Mouse (Mus musculus) midbrain, embryonic 10.5 days (tissue): Measurements from ENCODE around the gene Zfp408. TPM values are rescaled to one million over a fixed set of nuclear protein-coding genes. Genes with fewer than 3 reads are reported as not detected.

Source experiments
- DNase-seq: peaks from one replicate; pipeline ENCODE4 v3.0.0-alpha.2; 2017; ENCODE audit warnings: low spot score
- H3K27ac ChIP-seq: fragments of 300-500 bp; sonication (generic); replicated peaks from 2 replicates; pipeline ENCODE4 v1.5.1; 2016; ENCODE audit warnings: mild to moderate bottlenecking
- H3K27me3 ChIP-seq: fragments of 300-500 bp; sonication (generic); 2 replicates; pipeline ENCODE4 v1.6.1; 2016; ENCODE audit warnings: low read depth, mild to moderate bottlenecking; ENCODE audit not compliant: poor library complexity, severe bottlenecking
- H3K36me3 ChIP-seq: fragments of 300-500 bp; sonication (generic); 2 replicates; pipeline ENCODE4 v1.6.1; 2016; ENCODE audit warnings: mild to moderate bottlenecking, moderate library complexity
- H3K4me1 ChIP-seq: fragments of 300-500 bp; sonication (generic); 2 replicates; pipeline ENCODE4 v1.6.1; 2016
- H3K4me3 ChIP-seq: fragments of 300-500 bp; sonication (generic); 2 replicates; pipeline ENCODE4 v1.5.1; 2016; ENCODE audit warnings: mild to moderate bottlenecking, moderate library complexity
- H3K9me3 ChIP-seq: fragments of 300-500 bp; sonication (generic); replicated peaks from 2 replicates; pipeline ENCODE4 v1.6.1; 2016; ENCODE audit warnings: mild to moderate bottlenecking
- WGBS: fragments of 180-500 bp; shearing (Covaris S2); methylation state at CpG from one replicate; pipeline ENCODE4 v1.1.7; 2016; 5-methylcytosine and 5-hydroxymethylcytosine counted together
- polyA plus RNA-seq: library from polyadenylated mRNA; unstranded; fragments of >200 nt; fragmentation: Nextera tagmentation; extraction: Ambion mirVana; gene quantifications from 2 replicates; pipeline ENCODE4 v1.2.1, GENCODE M21; 2016

Gene Zfp408
- polyA plus RNA-seq, 1 experiment from 2014 or later, result 9.6 TPM

DNA sequence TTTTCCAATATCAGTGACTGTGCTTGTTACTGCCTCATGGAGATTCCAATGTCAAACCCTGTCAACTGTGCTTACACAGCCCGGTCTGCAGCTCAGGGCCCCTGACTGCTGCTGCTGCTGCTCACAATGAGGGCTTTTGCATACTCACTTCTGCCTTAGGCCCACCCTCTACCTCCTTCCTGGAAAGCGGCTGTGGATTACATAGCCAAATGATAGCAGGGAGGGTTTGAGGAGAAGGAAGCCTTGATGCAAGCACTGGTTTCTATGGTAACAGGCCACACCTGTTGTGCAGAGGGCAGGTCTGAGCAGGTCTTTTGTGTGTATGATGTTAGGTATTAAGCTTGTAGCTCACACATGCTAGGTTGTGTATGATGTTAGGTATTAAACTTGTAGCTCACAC is 18.2 kb upstream of the Zfp408 start:
- Histone ChIP-seq H3K27ac (no peak overlapping the region), H3K9me3 (no peaks in the 10 kb centered on the region), H3K27me3 (no peaks in the 10 kb centered on the region), H3K4me1 (no peaks in the 10 kb centered on the region), H3K36me3 (peaks cover 94% of the 10 kb centered on the region), H3K4me3 (no peak overlapping the region)
- 84% methylated on average over 2 of the region's 2 CpGs for WGBS
- no peak for DNase-seq

DNA sequence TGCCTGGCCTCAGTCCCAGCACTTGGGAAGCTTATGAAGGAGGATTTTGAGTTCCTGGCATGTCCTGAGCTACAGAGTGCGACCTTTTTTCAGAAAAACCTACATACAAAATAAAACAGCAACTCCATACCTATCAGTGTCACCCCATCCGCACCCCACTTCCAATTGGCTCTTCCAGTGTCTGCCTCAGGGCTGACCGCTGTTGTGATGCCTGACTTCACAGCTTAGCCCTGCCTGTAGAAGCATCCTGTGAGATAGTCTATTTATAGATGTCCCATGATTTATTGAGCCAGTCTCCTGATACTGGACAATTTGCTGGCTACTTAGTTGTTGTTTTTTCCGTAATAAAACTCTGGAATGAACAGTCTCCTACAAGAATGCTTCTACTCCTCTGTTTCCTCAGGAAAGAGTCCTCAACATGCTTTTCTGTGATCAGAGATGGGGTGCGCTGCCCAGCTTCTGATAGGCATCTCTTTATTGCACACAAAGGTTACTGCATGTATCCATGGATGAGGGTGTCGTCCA is 16.9 kb upstream of the Zfp408 start:
- Histone ChIP-seq H3K36me3 (peaks cover 92% of the 10 kb centered on the region), H3K4me3 (no peak overlapping the region), H3K27ac (no peak overlapping the region), H3K27me3 (no peaks in the 10 kb centered on the region), H3K4me1 (no peaks in the 10 kb centered on the region), H3K9me3 (no peaks in the 10 kb centered on the region)
- no peak for DNase-seq
- 92% methylated on average over 6 of the region's 6 CpGs for WGBS

DNA sequence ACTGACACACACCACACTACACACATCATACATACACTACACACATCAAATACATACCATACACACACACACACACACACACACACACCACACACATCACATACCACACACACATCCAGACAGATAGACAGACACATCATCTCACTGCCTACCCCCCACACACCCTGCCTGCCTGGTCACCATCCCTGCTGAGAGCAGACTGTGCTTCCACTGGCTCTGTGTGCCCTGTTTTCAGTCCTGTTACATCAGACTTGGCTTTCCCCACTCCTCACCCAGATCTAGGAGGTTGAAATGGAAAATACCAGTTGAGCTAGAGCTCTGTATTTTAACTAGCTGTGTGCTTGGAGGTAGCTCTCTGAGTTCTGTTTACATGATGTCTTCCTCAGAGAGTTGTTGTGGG is 15.2 kb upstream of the Zfp408 start:
- Histone ChIP-seq H3K36me3 (peaks cover 88% of the 10 kb centered on the region), H3K27ac (no peak overlapping the region), H3K9me3 (no peaks in the 10 kb centered on the region), H3K27me3 (no peaks in the 10 kb centered on the region), H3K4me3 (no peak overlapping the region), H3K4me1 (no peaks in the 10 kb centered on the region)
- no peak for DNase-seq

DNA sequence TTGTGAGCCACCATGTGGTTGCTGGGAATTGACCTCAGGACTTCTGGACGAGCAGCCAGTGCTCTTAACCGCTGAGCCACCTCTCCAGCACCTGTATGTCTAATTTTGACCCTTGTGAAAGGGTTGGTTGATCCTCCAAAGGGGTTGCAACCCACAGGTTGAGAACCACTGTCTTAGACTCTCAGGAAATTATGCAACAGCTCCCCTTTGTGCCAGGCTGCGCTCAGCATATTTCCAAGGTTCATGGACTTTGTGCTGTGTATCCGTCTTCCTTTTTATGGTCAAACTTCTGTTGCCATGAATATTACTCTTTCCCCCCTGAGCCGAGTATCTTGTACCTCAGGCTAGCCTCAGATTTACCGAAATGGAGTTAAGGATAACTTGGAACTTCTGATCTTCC is 11.4 kb upstream of the Zfp408 start:
- peaks cover 88% of the 10 kb centered on the region for H3K36me3 ChIP-seq
- H3K27ac ChIP-seq, result no peak overlapping the region
- no peak for DNase-seq
- no peaks in the 10 kb centered on the region for H3K9me3 ChIP-seq
- no peak overlapping the region for H3K4me3 ChIP-seq
- 87% methylated on average over 6 of the region's 6 CpGs for WGBS
- H3K27me3 ChIP-seq, result no peaks in the 10 kb centered on the region
- no peaks in the 10 kb centered on the region for H3K4me1 ChIP-seq

DNA sequence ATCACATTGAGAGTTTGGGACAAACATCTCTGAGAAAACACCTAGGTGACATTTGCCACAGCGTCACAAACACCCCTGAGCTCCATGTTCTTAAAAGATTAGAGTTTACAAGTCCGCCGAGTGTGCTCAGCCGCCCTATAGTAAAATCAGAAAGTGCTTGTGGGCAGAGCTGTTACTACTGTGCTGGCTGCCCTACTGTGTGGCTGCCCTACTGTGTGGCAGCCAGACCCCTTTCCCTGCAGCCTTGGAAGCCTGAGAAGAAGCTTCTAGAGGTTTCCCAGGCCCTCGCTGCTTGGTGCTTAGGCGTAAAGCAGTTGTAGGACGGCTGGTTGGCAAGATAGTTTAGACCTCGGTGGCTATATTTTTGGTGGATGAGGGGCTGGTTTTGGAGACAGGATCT is 10.1 kb upstream of the Zfp408 start:
- WGBS, result 94% methylated on average over 8 of the region's 8 CpGs
- DNase-seq, result no peak
- no peak overlapping the region for H3K27ac ChIP-seq
- no peaks in the 10 kb centered on the region for H3K27me3 ChIP-seq
- H3K4me3 ChIP-seq, result no peak overlapping the region
- no peaks in the 10 kb centered on the region for H3K4me1 ChIP-seq
- no peaks in the 10 kb centered on the region for H3K9me3 ChIP-seq
- H3K36me3 ChIP-seq, result peaks cover 91% of the 10 kb centered on the region

DNA sequence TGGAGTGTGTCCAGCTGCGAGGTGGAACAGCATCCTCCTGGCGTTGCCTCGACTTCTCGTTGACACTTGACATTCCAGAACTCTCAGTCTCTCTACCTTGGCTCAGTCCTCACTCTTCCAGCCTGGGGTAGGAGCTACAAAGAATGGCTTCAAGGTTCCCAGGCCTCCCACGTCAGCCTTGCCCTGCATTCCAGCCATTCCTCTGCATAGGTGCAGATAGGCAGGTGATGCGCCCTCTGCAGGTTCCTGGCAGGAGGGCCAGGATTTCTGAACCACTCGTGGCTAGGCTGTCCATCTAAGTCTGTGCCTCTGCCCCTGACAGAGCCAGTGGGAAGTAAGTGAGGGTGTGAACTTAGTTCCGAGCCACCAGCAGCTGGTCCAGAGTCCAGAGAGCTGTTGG is 7.2 kb upstream of the Zfp408 start:
- peaks cover 16% of the 10 kb centered on the region for H3K4me1 ChIP-seq
- no peaks in the 10 kb centered on the region for H3K27me3 ChIP-seq
- peaks cover 75% of the 10 kb centered on the region for H3K36me3 ChIP-seq
- H3K4me3 ChIP-seq, result no peak overlapping the region
- no peak for DNase-seq
- H3K27ac ChIP-seq, result no peak overlapping the region
- 77% methylated on average over 8 of the region's 8 CpGs for WGBS
- H3K9me3 ChIP-seq, result no peaks in the 10 kb centered on the region

DNA sequence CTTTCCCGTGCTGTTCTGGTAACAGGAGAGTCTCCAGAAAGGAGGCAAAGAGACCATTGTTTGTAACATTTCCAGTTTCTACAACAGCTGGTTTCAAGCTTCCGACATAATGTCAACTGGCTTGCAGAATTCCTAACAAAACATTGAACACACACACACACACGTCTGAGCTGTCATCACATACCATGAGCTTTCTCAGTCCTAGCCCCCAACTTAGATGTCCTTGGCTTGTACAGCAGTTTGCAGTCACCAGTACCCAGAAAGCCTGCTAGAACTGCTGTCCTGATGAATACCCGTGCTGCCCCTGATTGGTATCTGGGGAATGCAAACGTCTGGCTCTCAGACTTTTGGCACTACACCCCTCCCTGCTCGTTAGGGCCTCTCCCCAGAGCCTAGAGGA is 6.2 kb upstream of the Zfp408 start:
- H3K27ac ChIP-seq, result no peak overlapping the region
- DNase-seq, result no peak
- H3K4me3 ChIP-seq, result no peak overlapping the region
- peaks cover 25% of the 10 kb centered on the region for H3K4me1 ChIP-seq
- no peaks in the 10 kb centered on the region for H3K9me3 ChIP-seq
- H3K27me3 ChIP-seq, result no peaks in the 10 kb centered on the region
- WGBS, result 86% methylated on average over 6 of the region's 6 CpGs
- peaks cover 68% of the 10 kb centered on the region for H3K36me3 ChIP-seq

DNA sequence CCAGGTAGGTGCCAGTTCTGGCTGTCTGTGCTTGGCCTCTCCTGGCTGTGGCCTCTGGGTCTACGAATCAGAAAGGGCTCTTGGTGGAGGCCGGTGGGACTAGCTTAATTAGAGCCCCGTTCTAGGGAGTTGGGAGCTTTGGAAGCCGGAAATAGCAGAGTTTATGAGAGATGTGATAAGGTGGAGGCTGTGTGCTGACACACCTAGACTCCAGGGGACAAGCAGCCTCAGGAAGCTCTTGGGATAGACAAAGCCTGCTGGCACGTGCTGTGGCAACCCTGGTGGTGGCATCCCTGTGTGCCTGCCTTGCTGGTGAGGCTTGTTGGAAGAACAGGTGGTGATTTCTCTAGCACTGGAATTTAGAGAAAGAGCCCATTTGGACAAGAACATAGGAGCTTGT is 5.8 kb upstream of the Zfp408 start:
- no peaks in the 10 kb centered on the region for H3K27me3 ChIP-seq
- 94% methylated on average over 5 of the region's 5 CpGs for WGBS
- no peaks in the 10 kb centered on the region for H3K9me3 ChIP-seq
- H3K4me1 ChIP-seq, result peaks cover 30% of the 10 kb centered on the region
- H3K36me3 ChIP-seq, result peaks cover 68% of the 10 kb centered on the region
- no peak overlapping the region for H3K4me3 ChIP-seq
- DNase-seq, result no peak
- no peak overlapping the region for H3K27ac ChIP-seq

DNA sequence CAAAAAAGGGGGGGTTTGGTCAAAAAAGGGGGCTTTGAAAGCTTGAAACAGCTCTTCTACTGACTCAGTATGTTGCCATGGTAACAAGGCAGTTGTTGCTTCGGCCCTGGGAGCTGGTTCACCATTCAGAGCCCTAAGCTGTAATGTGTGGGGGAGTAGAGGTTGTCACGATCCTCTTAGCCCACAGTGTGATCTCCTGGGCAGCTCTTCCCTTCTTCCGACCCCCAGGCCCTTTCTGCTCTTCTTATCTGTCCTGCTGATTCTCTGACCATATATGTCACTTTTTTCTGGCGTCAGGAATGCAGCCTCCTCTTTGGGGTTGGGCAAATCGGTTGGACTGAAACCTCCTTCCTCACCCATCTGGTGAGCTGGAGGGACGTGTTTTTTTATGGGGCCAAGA is 3.3 kb upstream of the Zfp408 start:
- Histone ChIP-seq H3K4me1 (peaks cover 41% of the 10 kb centered on the region), H3K27me3 (no peaks in the 10 kb centered on the region), H3K9me3 (no peaks in the 10 kb centered on the region), H3K27ac (no peak overlapping the region), H3K36me3 (peaks cover 47% of the 10 kb centered on the region), H3K4me3 (no peak overlapping the region)
- 52% methylated on average over 6 of the region's 6 CpGs for WGBS
- no peak for DNase-seq

DNA sequence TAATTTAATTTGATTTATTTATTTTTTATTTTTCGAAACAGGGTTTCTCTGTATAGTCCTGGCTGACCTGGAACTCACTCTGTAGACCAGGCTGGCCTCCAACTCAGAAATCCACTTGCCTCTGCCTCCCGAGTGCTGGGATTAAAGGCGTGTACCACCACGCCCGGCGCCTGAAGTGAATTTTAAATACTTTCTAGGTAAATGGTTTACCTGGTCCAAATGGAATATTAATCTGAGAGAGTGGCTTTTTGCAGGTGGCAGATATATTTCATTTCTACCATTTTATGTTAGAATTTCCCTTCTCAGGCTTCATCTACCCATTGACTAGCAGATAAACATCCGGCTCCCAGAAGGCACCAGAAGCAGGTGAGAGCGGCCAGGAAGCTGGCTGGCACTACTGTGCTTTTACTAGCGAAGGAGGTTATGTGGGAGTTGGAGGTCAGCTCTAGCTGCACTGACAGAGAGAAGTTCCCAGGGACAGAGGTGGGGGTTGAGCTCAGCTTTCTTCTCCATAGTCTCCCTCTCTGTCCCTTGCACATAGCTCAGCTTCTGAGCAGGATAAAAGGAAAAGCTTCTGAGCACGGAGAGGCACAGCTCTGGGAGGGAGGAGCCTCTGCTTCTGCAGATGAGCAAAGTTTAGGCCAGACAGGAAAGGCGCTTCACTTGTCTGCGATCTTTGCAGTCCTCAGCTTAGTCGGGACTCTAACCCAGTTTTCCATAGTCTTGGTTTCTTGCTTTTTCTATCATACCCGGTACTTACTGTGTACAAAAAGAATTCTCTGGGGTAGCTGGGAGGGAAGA is 2.1 kb upstream of the Zfp408 start:
- H3K4me3 ChIP-seq, result peak overlapping the region; percentile 4; the same call in 1 of the 2 replicates
- 91% methylated on average over 14 of the region's 14 CpGs for WGBS
- H3K27me3 ChIP-seq, result no peaks in the 10 kb centered on the region
- no peaks in the 10 kb centered on the region for H3K9me3 ChIP-seq
- no peak for DNase-seq
- no peak overlapping the region for H3K27ac ChIP-seq
- H3K4me1 ChIP-seq, result peaks cover 41% of the 10 kb centered on the region
- peaks cover 47% of the 10 kb centered on the region for H3K36me3 ChIP-seq

DNA sequence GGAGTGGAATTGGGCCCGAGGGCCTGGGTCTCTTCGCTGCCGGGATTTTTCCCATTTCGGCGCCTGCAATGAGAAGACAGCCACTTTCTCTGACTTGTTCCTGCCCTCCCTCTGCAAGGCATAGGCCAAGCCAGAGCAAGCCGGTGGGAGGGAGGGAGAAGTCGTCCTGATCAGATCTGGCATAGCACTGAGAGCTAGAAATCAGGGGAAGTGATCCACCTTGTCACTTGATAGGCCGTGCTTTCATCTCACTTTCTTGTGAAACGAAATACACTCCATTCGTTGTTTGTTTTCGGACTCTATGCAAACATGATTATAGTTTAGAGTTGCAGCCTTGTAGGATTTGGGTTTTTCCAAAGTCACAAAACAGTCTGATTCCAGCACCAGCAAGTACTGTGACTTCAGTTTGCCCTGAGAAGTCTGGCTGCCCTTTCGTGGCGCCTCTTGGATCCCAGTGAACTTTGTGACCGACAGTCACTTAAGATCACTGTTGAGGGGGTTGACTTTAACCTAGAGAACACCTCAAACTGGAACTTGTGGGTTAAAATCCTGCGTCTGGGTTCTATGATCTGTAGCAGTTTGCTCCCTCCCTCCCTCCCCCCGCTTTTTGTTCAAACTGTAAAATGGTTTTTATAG is 887 bp upstream of the Zfp408 start:
- Histone ChIP-seq H3K9me3 (no peaks in the 10 kb centered on the region), H3K36me3 (peaks cover 47% of the 10 kb centered on the region), H3K4me1 (peaks cover 41% of the 10 kb centered on the region), H3K4me3 (peak overlapping the region; percentile 80), H3K27ac (peak overlapping the region; percentile 95), H3K27me3 (no peaks in the 10 kb centered on the region)
- 19% methylated on average over 16 of the region's 16 CpGs for WGBS
- DNase-seq, result no peak

DNA sequence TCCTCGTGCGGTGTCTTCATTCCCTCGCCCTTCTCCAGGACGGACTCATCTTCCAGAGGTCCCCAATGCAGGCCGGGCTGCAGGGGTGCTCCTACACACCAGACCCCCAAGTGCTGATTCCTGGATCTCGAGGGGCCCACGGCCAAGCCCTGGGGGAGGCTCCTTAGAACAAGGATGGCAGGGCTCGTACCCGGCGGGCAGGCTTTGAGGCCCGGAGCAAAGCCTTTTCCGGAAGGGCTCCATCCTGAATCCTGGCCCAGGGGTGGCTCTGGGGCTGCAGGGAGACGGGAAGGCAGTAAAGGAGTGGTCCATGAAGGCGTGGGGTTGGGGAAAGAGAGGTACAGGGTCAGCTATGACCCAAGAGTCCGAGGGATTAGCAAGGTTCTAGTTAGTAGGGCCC is 439 bp downstream of the Zfp408 start:
- no peaks in the 10 kb centered on the region for H3K27me3 ChIP-seq
- no peaks in the 10 kb centered on the region for H3K9me3 ChIP-seq
- DNase-seq, result peak; percentile 22
- H3K27ac ChIP-seq, result peak overlapping the region; percentile 95
- H3K4me3 ChIP-seq, result peak overlapping the region; percentile 80
- peaks cover 47% of the 10 kb centered on the region for H3K36me3 ChIP-seq
- WGBS, result 5% methylated on average over 15 of the region's 15 CpGs
- peaks cover 41% of the 10 kb centered on the region for H3K4me1 ChIP-seq

DNA sequence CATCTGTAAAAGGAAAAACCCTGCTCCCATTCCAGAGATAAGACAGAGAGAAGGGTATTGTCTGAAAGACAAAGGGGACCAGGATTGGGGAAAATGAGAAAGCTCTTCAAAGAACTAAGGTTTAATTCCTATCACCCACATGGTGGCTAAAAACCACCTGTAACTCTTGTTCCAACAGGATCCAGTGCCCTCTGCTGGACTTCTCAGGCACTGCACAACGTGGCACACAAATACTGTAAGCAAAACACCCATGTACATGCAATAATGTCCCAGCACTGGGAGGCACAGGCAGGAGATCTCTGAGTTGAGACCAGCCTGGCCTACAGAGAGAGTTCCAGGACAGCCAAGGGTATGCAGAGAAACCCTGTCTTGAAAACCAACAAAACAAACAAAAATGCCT is 2.9 kb downstream of the Zfp408 start:
- H3K27me3 ChIP-seq, result no peaks in the 10 kb centered on the region
- H3K36me3 ChIP-seq, result peaks cover 64% of the 10 kb centered on the region
- H3K27ac ChIP-seq, result no peak overlapping the region
- no peak overlapping the region for H3K4me3 ChIP-seq
- DNase-seq, result peak; percentile 48
- WGBS, result 28% methylated on average over 1 of the region's 1 CpGs
- H3K4me1 ChIP-seq, result peaks cover 25% of the 10 kb centered on the region
- no peaks in the 10 kb centered on the region for H3K9me3 ChIP-seq
